Mouse (Mus musculus): ENCODE measurements around the gene Mtfr2.

The Mtfr2 gene

GRCm38 (mm10) chr10:20347285-20348214 lies at the start of gene Mtfr2:
Gene Mtfr2 (plus strand): TSS chr10:20347770.
- DNase-seq = peak; percentile 95

GRCm38 (mm10) chr10:20298152-20298920 lies 49.2 kb upstream of the Mtfr2 start:
- no peak for DNase-seq

- no peak for DNase-seq
Observed at GRCm38 (mm10) chr10:20299114-20299513, 48.5 kb upstream of the Mtfr2 start.

- no peak for DNase-seq
Observed at GRCm38 (mm10) chr10:20310969-20311769, 36.4 kb upstream of the Mtfr2 start.

GRCm38 (mm10) chr10:20311918-20312735 lies 35.4 kb upstream of the Mtfr2 start, which contains the start of gene Bclaf1:
Gene Bclaf1 (plus strand): TSS chr10:20312469.
- DNase-seq = peak; percentile 100

GRCm38 (mm10) chr10:20312736-20313301 lies 34.8 kb upstream of the Mtfr2 start:
- peak; percentile 94 for DNase-seq

- no peak for DNase-seq
Observed at GRCm38 (mm10) chr10:20313447-20313846, 34.1 kb upstream of the Mtfr2 start.

GRCm38 (mm10) chr10:20313941-20314340 lies 33.6 kb upstream of the Mtfr2 start:
- no peak for DNase-seq

GRCm38 (mm10) chr10:20314797-20315196 lies 32.8 kb upstream of the Mtfr2 start:
- no peak for DNase-seq

- no peak for DNase-seq
Observed at GRCm38 (mm10) chr10:20317466-20317865, 30.1 kb upstream of the Mtfr2 start.

- no peak for DNase-seq
Observed at GRCm38 (mm10) chr10:20326226-20326625, 21.3 kb upstream of the Mtfr2 start.

GRCm38 (mm10) chr10:20331262-20331661 lies 16.3 kb upstream of the Mtfr2 start:
- DNase-seq = no peak

- DNase-seq = no peak
Observed at GRCm38 (mm10) chr10:20337872-20338271, 9.7 kb upstream of the Mtfr2 start.

GRCm38 (mm10) chr10:20345736-20346135 lies 1.8 kb upstream of the Mtfr2 start:
- peak; percentile 14 for DNase-seq

- DNase-seq = no peak
Observed at GRCm38 (mm10) chr10:20348894-20349293, 1.3 kb downstream of the Mtfr2 start.

- peak; percentile 20 for DNase-seq
Observed at GRCm38 (mm10) chr10:20361542-20362449, 14.2 kb downstream of the Mtfr2 start.

GRCm38 (mm10) chr10:20362450-20363118 lies 15.0 kb downstream of the Mtfr2 start:
- DNase-seq = no peak

- no peak for DNase-seq
Observed at GRCm38 (mm10) chr10:20372046-20372445, 24.5 kb downstream of the Mtfr2 start.

- no peak for DNase-seq
Observed at GRCm38 (mm10) chr10:20377621-20378020, 30.1 kb downstream of the Mtfr2 start.

Measured in kidney, postnatal 14 days (tissue).